Mouse (Mus musculus): ENCODE measurements at regions not wholly inside any gene's neighbourhood (a gene's known extent, or its start where the extent isn't known, plus 50 kb on each side); places are given as distances from the start of the nearest gene placed in this dataset.

GRCm38 (mm10) chr13:35214219-35214618 is 187.3 kb upstream of the Eci2 start:
- Histone ChIP-seq H3K27me3 (no peaks in the 10 kb centered on the region), H3K9ac (replicated peaks) (no peak overlapping the region), H3K9me3 (no peaks in the 10 kb centered on the region), H3K4me2 (no peak overlapping the region), H3K27ac (no peak overlapping the region), H3K36me3 (no peaks in the 10 kb centered on the region), H3K4me1 (replicated peaks) (no peaks in the 10 kb centered on the region), H3K4me3 (replicated peaks) (no peak overlapping the region)
- 91% methylated on average over 4 of the region's 4 CpGs for WGBS
- no peak for ATAC-seq (ENCODE audit: insufficient number of reproducible peaks, insufficient read depth, low FRiP score, low TSS enrichment, low read depth)

DNA sequence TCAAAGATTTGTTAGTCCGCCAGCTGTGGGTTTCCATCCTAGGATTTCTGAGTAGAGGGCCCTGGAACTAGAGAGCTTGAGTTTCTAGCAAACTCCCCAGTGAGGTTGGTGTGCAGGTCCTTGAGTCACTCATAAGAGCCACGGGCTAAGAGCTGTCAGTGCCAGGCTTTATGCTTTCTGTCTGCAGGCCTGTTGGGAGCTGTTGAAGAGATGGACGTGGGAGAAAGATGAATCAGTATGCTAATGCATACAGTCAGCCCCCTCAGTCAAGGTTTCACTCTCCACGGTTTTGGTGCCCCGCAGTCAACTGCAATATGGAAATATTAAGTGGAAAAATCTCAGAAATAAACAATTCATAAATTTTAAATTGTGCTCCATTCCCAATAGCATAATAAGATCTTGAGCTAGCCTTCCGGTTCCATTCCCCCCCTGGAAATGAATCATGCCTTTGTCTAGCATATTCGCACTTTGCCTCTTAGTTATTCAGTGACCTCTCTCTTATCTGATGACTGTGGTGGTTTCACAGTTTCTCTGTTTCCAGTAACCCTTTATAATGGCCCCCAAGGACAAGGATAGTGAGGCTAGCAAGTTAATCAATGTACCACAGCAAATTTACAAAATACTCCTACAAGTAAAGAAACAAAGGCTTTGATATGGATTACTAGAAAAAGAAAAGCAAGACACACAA is 199.4 kb upstream of the Eci2 start:
- no peak for ATAC-seq (ENCODE audit: insufficient number of reproducible peaks, insufficient read depth, low FRiP score, low TSS enrichment, low read depth)
- no peaks in the 10 kb centered on the region for H3K36me3 ChIP-seq
- no peaks in the 10 kb centered on the region; the same call in 1 of the 2 replicates for H3K9me3 ChIP-seq
- H3K4me2 ChIP-seq, result no peak overlapping the region
- H3K4me3 ChIP-seq (replicated peaks), result no peak overlapping the region
- no peaks in the 10 kb centered on the region for H3K27me3 ChIP-seq
- no peak overlapping the region for H3K27ac ChIP-seq
- 85% methylated on average over 7 of the region's 7 CpGs for WGBS
- H3K4me1 ChIP-seq (replicated peaks), result no peaks in the 10 kb centered on the region
- H3K9ac ChIP-seq (replicated peaks), result no peak overlapping the region

DNA sequence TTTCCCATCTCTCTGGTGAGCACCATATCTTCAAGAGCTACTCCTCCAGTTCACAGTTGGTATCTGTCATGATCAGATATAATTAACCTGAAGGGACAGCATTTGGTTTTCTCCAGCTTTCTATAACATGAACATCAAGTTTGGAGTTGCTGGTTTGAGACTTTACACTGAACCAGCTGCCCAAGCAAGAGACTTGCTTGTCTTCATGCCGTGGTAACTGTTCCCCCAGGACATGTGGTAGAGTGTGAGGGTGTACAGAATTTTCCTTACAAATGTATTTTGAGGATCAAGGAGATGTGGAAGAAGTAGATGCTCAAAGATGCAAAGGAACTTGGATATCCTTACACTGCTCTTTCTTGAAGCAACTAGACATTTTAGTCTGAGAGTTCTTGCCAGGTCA is 200.0 kb upstream of the Eci2 start:
- no peak for ATAC-seq (ENCODE audit: insufficient number of reproducible peaks, insufficient read depth, low FRiP score, low TSS enrichment, low read depth)
- Histone ChIP-seq H3K4me2 (no peak overlapping the region), H3K27me3 (no peaks in the 10 kb centered on the region), H3K9ac (replicated peaks) (no peak overlapping the region), H3K4me1 (replicated peaks) (no peaks in the 10 kb centered on the region), H3K27ac (no peak overlapping the region), H3K4me3 (replicated peaks) (no peak overlapping the region), H3K9me3 (no peaks in the 10 kb centered on the region), H3K36me3 (no peaks in the 10 kb centered on the region)
- WGBS, result 80% methylated on average over 1 of the region's 1 CpGs

DNA sequence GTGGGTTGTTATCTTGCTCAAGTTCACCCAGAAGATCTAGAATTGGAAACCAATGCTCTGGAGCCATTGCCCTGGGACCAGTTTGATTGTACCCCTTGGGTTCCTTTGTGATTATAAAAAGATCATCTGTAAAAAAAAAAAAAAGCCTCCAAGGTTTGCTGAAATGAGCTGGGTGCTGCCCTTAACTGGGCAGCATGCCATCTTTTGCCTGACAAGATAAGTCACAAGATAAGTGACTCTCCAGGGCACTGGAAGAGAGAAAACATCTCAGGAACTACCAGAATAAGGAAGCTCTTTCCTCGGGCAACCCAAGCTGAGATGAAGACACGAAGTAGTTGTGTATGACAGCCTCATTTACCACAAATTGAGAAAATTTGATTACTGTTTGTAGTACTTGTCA is 202.7 kb upstream of the Eci2 start:
- no peak for ATAC-seq (ENCODE audit: insufficient number of reproducible peaks, insufficient read depth, low FRiP score, low TSS enrichment, low read depth)
- Histone ChIP-seq H3K36me3 (no peaks in the 10 kb centered on the region), H3K4me1 (replicated peaks) (no peaks in the 10 kb centered on the region), H3K9me3 (no peaks in the 10 kb centered on the region), H3K4me2 (no peak overlapping the region), H3K9ac (replicated peaks) (no peak overlapping the region), H3K4me3 (replicated peaks) (no peak overlapping the region), H3K27ac (no peak overlapping the region), H3K27me3 (no peaks in the 10 kb centered on the region)
- WGBS, result 79% methylated on average over 2 of the region's 2 CpGs

DNA sequence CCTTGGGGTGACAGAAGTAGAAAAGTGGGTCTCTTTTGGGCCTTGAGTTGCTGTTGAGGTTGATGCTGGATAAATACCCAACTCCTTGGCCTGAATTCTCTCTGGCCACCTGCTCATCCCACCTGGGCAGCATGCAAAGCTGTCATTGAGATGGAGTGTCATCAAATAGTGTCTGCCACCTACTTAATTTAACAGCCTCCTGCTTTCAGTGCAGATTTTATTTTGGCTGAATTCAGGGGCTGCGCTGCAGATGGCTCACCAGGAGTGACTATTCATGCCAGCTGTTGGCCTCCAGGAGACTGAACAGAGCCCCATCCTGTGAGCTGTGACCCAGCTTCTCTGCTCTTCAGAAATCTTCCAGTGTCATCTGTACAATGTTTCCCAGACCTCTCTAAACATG is 206.7 kb upstream of the Eci2 start:
- H3K27ac ChIP-seq, result no peak overlapping the region
- no peak overlapping the region for H3K4me2 ChIP-seq
- no peaks in the 10 kb centered on the region for H3K9me3 ChIP-seq
- no peak for ATAC-seq (ENCODE audit: insufficient number of reproducible peaks, insufficient read depth, low FRiP score, low TSS enrichment, low read depth)
- no peak overlapping the region for H3K9ac ChIP-seq (replicated peaks)
- H3K4me1 ChIP-seq (replicated peaks), result no peaks in the 10 kb centered on the region
- 92% methylated on average over 1 of the region's 1 CpGs for WGBS
- H3K36me3 ChIP-seq, result no peaks in the 10 kb centered on the region
- no peaks in the 10 kb centered on the region for H3K27me3 ChIP-seq
- no peak overlapping the region for H3K4me3 ChIP-seq (replicated peaks)

DNA sequence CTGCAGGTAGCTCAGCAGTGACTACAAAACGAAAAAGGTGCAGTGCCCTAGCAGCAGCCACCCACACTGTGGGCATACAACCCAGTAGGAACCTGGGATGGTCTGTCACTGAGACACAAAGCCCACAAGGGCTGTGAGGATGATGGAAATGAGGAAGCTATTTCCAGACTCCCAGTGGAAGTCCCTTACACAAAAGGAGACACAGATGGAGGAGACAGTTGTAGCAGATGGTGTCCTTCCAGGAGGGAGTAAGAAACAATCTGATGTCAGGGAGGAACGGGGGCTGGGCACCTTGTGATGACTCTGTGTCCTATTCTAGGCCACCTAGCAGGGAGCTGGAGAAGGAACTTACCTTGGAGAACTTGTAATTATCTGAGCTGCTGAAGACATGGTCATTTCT is 214.5 kb upstream of the Eci2 start:
- no peaks in the 10 kb centered on the region for H3K4me1 ChIP-seq (replicated peaks)
- no peak overlapping the region for H3K9ac ChIP-seq (replicated peaks)
- 0 out of 2 replicates have a peak, but pooled peaks cover 4% of the 10 kb centered on the region for H3K9me3 ChIP-seq
- no peak overlapping the region for H3K27ac ChIP-seq
- H3K4me2 ChIP-seq, result no peak overlapping the region
- no peaks in the 10 kb centered on the region for H3K27me3 ChIP-seq
- H3K36me3 ChIP-seq, result no peaks in the 10 kb centered on the region
- WGBS, result 75% methylated on average over 2 of the region's 2 CpGs
- no peak for ATAC-seq (ENCODE audit: insufficient number of reproducible peaks, insufficient read depth, low FRiP score, low TSS enrichment, low read depth)
- no peak overlapping the region for H3K4me3 ChIP-seq (replicated peaks)

DNA sequence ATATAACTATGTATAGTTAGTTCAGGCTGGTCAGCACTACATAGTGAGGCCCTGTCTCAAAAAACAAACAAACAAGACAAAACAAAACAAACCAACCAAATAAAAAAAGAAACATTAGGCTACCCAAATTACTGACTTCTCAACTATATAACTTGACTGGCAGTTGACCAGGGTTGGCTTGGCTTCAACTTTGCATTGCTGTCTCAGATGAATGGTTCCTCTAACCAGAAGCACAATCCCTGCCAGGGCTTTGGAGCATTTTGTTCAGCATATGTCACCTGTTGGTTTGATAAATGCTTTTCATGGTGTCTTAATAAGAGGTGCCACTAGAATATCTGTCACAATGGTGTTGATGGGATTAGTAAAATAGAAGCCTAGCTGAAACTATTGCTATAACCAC is 217.1 kb upstream of the Eci2 start:
- no peak overlapping the region for H3K27ac ChIP-seq
- H3K9ac ChIP-seq (replicated peaks), result no peak overlapping the region
- no peak overlapping the region for H3K4me2 ChIP-seq
- no peaks in the 10 kb centered on the region for H3K36me3 ChIP-seq
- no peak for ATAC-seq (ENCODE audit: insufficient number of reproducible peaks, insufficient read depth, low FRiP score, low TSS enrichment, low read depth)
- no peaks in the 10 kb centered on the region for H3K4me1 ChIP-seq (replicated peaks)
- H3K27me3 ChIP-seq, result no peaks in the 10 kb centered on the region
- 0 out of 2 replicates have a peak, but pooled peaks cover 4% of the 10 kb centered on the region for H3K9me3 ChIP-seq
- no peak overlapping the region for H3K4me3 ChIP-seq (replicated peaks)

- Histone ChIP-seq H3K27me3 (no peaks in the 10 kb centered on the region), H3K4me2 (no peak overlapping the region), H3K9me3 (no peaks in the 10 kb centered on the region), H3K36me3 (no peaks in the 10 kb centered on the region), H3K4me1 (replicated peaks) (no peaks in the 10 kb centered on the region; the same call in 1 of the 2 replicates), H3K9ac (replicated peaks) (no peak overlapping the region), H3K27ac (no peak overlapping the region), H3K4me3 (replicated peaks) (no peak overlapping the region)
- WGBS, result 95% methylated on average over 2 of the region's 2 CpGs
- ATAC-seq (ENCODE audit: insufficient number of reproducible peaks, insufficient read depth, low FRiP score, low TSS enrichment, low read depth), result no peak
Observed at GRCm38 (mm10) chr13:35257386-35257785, 230.5 kb upstream of the Eci2 start.

- 80% methylated on average over 1 of the region's 1 CpGs for WGBS
Observed at GRCm38 (mm10) chr13:35258720-35259119, 231.8 kb upstream of the Eci2 start.

GRCm38 (mm10) chr13:35283959-35284358 is 257.1 kb upstream of the Eci2 start:
- no peak overlapping the region for H3K9ac ChIP-seq (replicated peaks)
- H3K4me3 ChIP-seq (replicated peaks), result no peak overlapping the region
- no peaks in the 10 kb centered on the region for H3K9me3 ChIP-seq
- no peaks in the 10 kb centered on the region for H3K36me3 ChIP-seq
- no peak overlapping the region for H3K4me2 ChIP-seq
- 89% methylated on average over 1 of the region's 1 CpGs for WGBS
- no peaks in the 10 kb centered on the region for H3K4me1 ChIP-seq (replicated peaks)
- no peak for ATAC-seq (ENCODE audit: insufficient number of reproducible peaks, insufficient read depth, low FRiP score, low TSS enrichment, low read depth)
- H3K27me3 ChIP-seq, result no peaks in the 10 kb centered on the region
- no peak overlapping the region for H3K27ac ChIP-seq

More at GRCm38 (mm10) chr13:35258720-35259119, 231.8 kb upstream of the Eci2 start:
- H3K4me3 ChIP-seq (replicated peaks), result no peak overlapping the region
- no peaks in the 10 kb centered on the region for H3K9me3 ChIP-seq
- no peaks in the 10 kb centered on the region; the same call in 1 of the 2 replicates for H3K4me1 ChIP-seq (replicated peaks)
- ATAC-seq (ENCODE audit: insufficient number of reproducible peaks, insufficient read depth, low FRiP score, low TSS enrichment, low read depth), result no peak
- no peaks in the 10 kb centered on the region for H3K27me3 ChIP-seq
- H3K27ac ChIP-seq, result no peak overlapping the region
- no peaks in the 10 kb centered on the region for H3K36me3 ChIP-seq
- H3K9ac ChIP-seq (replicated peaks), result no peak overlapping the region
- H3K4me2 ChIP-seq, result no peak overlapping the region

DNA sequence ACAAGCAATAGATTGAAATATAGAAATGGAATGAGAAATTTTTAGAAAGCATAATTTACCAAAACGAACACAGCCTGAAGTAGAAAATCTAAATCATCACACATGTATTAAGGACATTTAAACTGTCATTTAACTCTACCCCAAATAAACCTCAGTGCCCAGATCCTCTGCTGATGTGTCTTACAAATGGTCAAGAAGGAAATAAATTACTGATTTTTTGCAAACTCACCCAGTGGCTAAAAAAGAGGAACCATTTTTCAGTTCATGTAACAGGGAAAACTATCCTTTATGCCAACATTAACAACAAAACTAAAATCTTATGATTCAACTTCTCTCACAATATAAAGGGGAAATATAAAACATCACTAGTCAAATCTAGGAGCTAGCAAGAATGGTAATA is 275.2 kb upstream of the Eci2 start:
- no peaks in the 10 kb centered on the region for H3K27me3 ChIP-seq
- no peak overlapping the region for H3K4me2 ChIP-seq
- whole genome bisulfite sequencing, result 75% methylated on average over 1 of the region's 1 CpGs
- no peak overlapping the region for H3K9ac ChIP-seq (replicated peaks)
- no peak overlapping the region for H3K27ac ChIP-seq
- H3K9me3 ChIP-seq, result no peaks in the 10 kb centered on the region
- H3K36me3 ChIP-seq, result no peaks in the 10 kb centered on the region
- ATAC-seq (ENCODE audit: insufficient number of reproducible peaks, insufficient read depth, low FRiP score, low TSS enrichment, low read depth), result no peak
- H3K4me1 ChIP-seq (replicated peaks), result no peaks in the 10 kb centered on the region
- no peak overlapping the region for H3K4me3 ChIP-seq (replicated peaks)

- H3K27me3 ChIP-seq, result no peaks in the 10 kb centered on the region
- H3K4me2 ChIP-seq, result no peak overlapping the region
- no peak overlapping the region for H3K27ac ChIP-seq
- 89% methylated on average over 1 of the region's 1 CpGs for WGBS
- H3K36me3 ChIP-seq, result no peaks in the 10 kb centered on the region
- ATAC-seq (ENCODE audit: insufficient number of reproducible peaks, insufficient read depth, low FRiP score, low TSS enrichment, low read depth), result no peak
- H3K9ac ChIP-seq (replicated peaks), result no peak overlapping the region
- no peaks in the 10 kb centered on the region; the same call in 1 of the 2 replicates for H3K9me3 ChIP-seq
- no peaks in the 10 kb centered on the region for H3K4me1 ChIP-seq (replicated peaks)
- no peak overlapping the region for H3K4me3 ChIP-seq (replicated peaks)
Observed at GRCm38 (mm10) chr13:35316772-35317171, 289.9 kb upstream of the Eci2 start.

All from limb, embryonic 12.5 days (tissue).